Mouse (Mus musculus) ES-E14 (cell line): ENCODE results near the gene Akr1c14.

Source experiments
- CHD2 ChIP-seq: IDR thresholded peaks from 2 replicates; pipeline ENCODE4 v1.6.1; 2014; ENCODE audit warnings: mild to moderate bottlenecking, low read depth, low read length, inconsistent platforms
- HCFC1 ChIP-seq: IDR thresholded peaks from 2 replicates; pipeline ENCODE4 v1.6.1; 2012; ENCODE audit warnings: low read length, inconsistent platforms, borderline replicate concordance; ENCODE audit not compliant: insufficient read depth
- MAFK ChIP-seq: IDR thresholded peaks from 2 replicates; pipeline ENCODE4 v1.6.1; 2014; ENCODE audit warnings: mild to moderate bottlenecking, low read depth, low read length, inconsistent platforms; ENCODE audit not compliant: insufficient read depth
- ZC3H11A ChIP-seq: IDR thresholded peaks from 2 replicates; pipeline ENCODE4 v1.6.1; 2012; ENCODE audit warnings: low read depth, mild to moderate bottlenecking, inconsistent platforms, low read length, borderline replicate concordance

DNA sequence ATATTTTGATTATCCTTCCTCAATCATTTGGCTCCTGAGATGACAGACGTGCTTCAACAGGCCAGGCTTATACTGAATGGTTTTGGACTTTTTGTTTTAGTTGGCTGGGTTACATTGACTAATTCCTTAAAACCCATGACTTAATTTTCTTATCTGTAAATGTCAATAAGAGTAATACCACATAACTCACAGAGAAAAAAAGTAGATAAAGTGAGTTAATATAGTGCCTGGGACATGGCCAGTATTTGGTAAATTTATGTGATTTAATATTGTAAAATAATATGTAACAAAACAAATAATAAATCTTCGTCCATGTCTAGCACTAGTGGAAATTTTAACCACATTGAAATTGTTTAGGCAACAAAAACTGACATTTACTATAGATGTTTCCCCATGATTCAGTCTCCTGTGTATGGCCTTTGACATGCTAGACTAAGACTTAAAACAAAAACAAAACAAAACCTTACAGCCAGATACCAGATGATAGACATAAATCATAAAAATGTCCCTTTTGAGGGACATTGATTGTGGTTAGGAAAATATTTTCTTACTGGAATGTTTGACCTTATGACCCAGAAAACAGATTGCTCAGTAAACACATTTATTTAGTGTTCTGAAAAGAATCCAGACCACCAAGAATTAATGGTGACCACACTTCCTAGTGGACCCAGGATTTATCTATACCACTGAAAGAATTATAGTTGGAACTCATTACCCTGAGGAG, 70.5 kb downstream of the Akr1c14 start:
- no peak for TF ChIP-seq HCFC1
- TF ChIP-seq MAFK = no peak
- no peak for TF ChIP-seq CHD2
- no peak for TF ChIP-seq ZC3H11A
